Mouse (Mus musculus) heart, adult 2 months (tissue): ENCODE results near the gene Caskin1.

Experiments used
- CTCF ChIP-seq: fragments of 200-600 bp; IDR thresholded peaks from 2 replicates; pipeline ENCODE4 v1.8.1; 2022; ENCODE audit warnings: antibody characterized with exemption, mild to moderate bottlenecking, moderate library complexity
- EP300 ChIP-seq: fragments of 200-500 bp; IDR thresholded peaks from 2 replicates; pipeline ENCODE4 v1.6.1; 2011; ENCODE audit warnings: low read depth, low read length, control low read depth; ENCODE audit not compliant: insufficient read depth

- TF ChIP-seq CTCF (no peak), EP300 (no peak)
Observed at GRCm38 (mm10) chr17:24531064-24531463, 42.7 kb downstream of the Caskin1 start.
